Mouse (Mus musculus) cerebellum, postnatal 14 days (tissue): ENCODE measurements around the gene Olfr816.
"Not testable (repeated sequence)": the region's sequence is repeated elsewhere in the genome, so short reads cannot be mapped to it uniquely, and the experiment has no call there.

Source experiments
- DNase-seq, 2 experiments: peaks; one replicate each; pipeline ENCODE4 v3.0.0; 2021; ENCODE audit warnings: mixed read lengths in 2 of 2

The Olfr816 gene

DNA sequence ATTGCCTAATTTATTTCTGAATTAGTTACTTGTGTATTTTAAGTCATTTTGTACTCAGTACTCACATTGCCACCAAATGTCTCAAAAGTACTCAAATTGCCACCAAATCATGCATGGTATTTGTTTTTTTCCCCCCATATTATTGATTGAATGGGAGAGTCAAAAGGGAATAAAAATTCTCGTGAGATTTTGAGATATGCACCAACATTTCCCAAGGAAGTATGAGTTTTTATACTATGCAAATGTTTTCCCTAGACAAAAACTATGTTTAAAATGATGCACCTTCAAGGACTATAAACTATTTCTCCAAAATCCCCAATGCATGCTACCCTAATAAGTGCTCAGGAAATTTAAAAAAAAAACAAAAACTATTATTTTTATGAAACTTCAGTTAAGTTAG, at the start of gene Olfr816:
Gene Olfr816, minus strand, starts transcription at position 101 of the 400 bp plus-strand sequence.
- no peak for DNase-seq

DNA sequence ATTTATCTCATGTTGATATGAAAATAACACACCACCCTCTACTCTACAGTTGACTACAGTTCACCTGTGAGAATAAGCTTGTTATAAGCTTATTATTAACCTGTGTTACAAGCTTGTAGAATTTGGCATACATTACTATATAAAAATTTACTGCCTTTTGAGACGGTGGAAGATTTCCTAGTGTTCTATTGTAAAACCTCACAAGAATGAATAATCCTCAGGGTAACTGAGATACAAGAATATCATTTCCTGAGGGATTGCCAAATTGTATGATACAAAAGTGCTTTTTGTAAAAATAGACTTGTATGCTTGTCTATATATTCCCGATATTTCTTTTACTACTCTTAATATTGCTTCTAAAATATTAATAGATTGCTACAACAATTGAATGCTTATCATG, 33.6 kb upstream of the Olfr816 start, which contains the start of gene Olfr818:
Gene Olfr818, minus strand, starts transcription at position 101 of the 400 bp plus-strand sequence.
- no peak for DNase-seq

DNA sequence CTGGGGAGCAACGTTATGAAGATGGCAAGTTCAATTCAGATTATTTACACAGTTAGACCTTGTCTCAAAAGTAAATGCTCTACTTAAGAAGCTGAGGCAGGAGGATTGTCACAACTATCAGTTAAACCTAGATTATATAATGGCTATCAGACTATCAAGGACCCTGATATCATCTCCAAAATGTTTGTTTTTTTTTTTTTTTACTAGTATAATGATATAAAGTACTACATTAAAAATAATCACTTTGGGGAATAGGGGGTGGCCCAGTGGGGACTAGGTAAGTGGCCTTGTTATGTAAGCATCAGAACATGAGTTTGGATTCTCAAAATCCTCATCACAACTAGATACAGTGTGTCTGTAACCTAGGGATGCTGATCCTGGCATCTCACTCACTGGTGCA, 9.6 kb downstream of the Olfr816 start, which contains the start of gene Olfr815:
Gene Olfr815, minus strand, starts transcription at position 101 of the 400 bp plus-strand sequence.
- not testable (repeated sequence) for DNase-seq

- no peak for DNase-seq
Observed at GRCm38 (mm10) chr10:129885934-129886333, 29.5 kb downstream of the Olfr816 start.

- DNase-seq: not testable (repeated sequence)
Observed at GRCm38 (mm10) chr10:129885496-129885895, 29.9 kb downstream of the Olfr816 start.

DNA sequence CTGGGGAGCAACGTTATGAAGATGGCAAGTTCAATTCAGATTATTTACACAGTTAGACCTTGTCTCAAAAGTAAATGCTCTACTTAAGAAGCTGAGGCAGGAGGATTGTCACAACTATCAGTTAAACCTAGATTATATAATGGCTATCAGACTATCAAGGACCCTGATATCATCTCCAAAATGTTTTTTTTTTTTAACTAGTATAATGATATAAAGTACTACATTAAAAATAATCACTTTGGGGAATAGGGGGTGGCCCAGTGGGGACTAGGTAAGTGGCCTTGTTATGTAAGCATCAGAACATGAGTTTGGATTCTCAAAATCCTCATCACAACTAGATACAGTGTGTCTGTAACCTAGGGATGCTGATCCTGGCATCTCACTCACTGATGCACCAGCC, 35.6 kb downstream of the Olfr816 start, which contains the start of gene Olfr814:
Gene Olfr814, minus strand, starts transcription at position 101 of the 400 bp plus-strand sequence.
- not testable (repeated sequence) for DNase-seq
